Mouse (Mus musculus) left cerebral cortex, adult 8-10 months (tissue): ENCODE results near the gene Cd2bp2. TPM values are rescaled to one million over a fixed set of nuclear protein-coding genes. Genes with fewer than 3 reads are reported as not detected.
"Not testable (repeated sequence)": the region's sequence is repeated elsewhere in the genome, so short reads cannot be mapped to it uniquely, and the experiment has no call there.

ENCODE experiments used
- DNase-seq, 2 experiments: peaks; one replicate each; pipeline ENCODE4 v3.0.0; 2022; ENCODE audit warnings: low spot score in 2 of 2
- total RNA-seq, 4 experiments: library from RNA; stranded (reverse); gene quantifications; 2 replicates each; pipeline ENCODE4 v1.2.4; 2022

Gene Cd2bp2
- total RNA-seq, 4 experiments from 2014 or later, result 89.7 to 111 (median 98.2) TPM

- DNase-seq, result no peak
Measured at GRCm38 (mm10) chr7:127190672-127191071, 5.2 kb downstream of the Cd2bp2 start.

GRCm38 (mm10) chr7:127188305-127189276, 7.3 kb downstream of the Cd2bp2 start:
- DNase-seq, result no peak

GRCm38 (mm10) chr7:127187351-127187750, 8.5 kb downstream of the Cd2bp2 start:
- DNase-seq, result no peak

GRCm38 (mm10) chr7:127185601-127186000, 10.2 kb downstream of the Cd2bp2 start:
- DNase-seq, result no peak

- no peak for DNase-seq
Measured at GRCm38 (mm10) chr7:127184720-127185119, 11.1 kb downstream of the Cd2bp2 start.

GRCm38 (mm10) chr7:127183828-127184227, 12.0 kb downstream of the Cd2bp2 start:
- no peak for DNase-seq

GRCm38 (mm10) chr7:127183345-127183744, 12.5 kb downstream of the Cd2bp2 start:
- no peak for DNase-seq

- DNase-seq, result not testable (repeated sequence)
Measured at GRCm38 (mm10) chr7:127181724-127182123, 14.1 kb downstream of the Cd2bp2 start.

GRCm38 (mm10) chr7:127180783-127181182, 15.1 kb downstream of the Cd2bp2 start:
- no peak for DNase-seq

GRCm38 (mm10) chr7:127176937-127177336, 18.9 kb downstream of the Cd2bp2 start:
- no peak for DNase-seq

- no peak for DNase-seq
Measured at GRCm38 (mm10) chr7:127166501-127166900, 29.3 kb downstream of the Cd2bp2 start.

- DNase-seq, result no peak
Measured at GRCm38 (mm10) chr7:127165607-127166493, 30.0 kb downstream of the Cd2bp2 start.

- no peak for DNase-seq
Measured at GRCm38 (mm10) chr7:127164002-127164401, 31.8 kb downstream of the Cd2bp2 start.

GRCm38 (mm10) chr7:127162546-127162945, 33.3 kb downstream of the Cd2bp2 start:
- no peak for DNase-seq

- no peak for DNase-seq
Measured at GRCm38 (mm10) chr7:127157548-127157947, 38.3 kb downstream of the Cd2bp2 start.

GRCm38 (mm10) chr7:127153477-127153876, 42.4 kb downstream of the Cd2bp2 start:
- no peak for DNase-seq

GRCm38 (mm10) chr7:127152464-127152863, 43.4 kb downstream of the Cd2bp2 start:
- no peak for DNase-seq

- DNase-seq, result no peak
Measured at GRCm38 (mm10) chr7:127147901-127148300, 47.9 kb downstream of the Cd2bp2 start.

GRCm38 (mm10) chr7:127146267-127146603, 49.6 kb downstream of the Cd2bp2 start:
- DNase-seq, result no peak

- DNase-seq, result no peak
Measured at GRCm38 (mm10) chr7:127145387-127146266, 50.2 kb downstream of the Cd2bp2 start.

- DNase-seq, result no peak
Measured at GRCm38 (mm10) chr7:127144412-127144811, 51.4 kb downstream of the Cd2bp2 start.
